Mouse (Mus musculus) kidney, embryonic 14.5 days (tissue): ENCODE measurements around the gene 2010111I01Rik. TPM values are rescaled to one million over a fixed set of nuclear protein-coding genes. Genes with fewer than 3 reads are reported as not detected.
"Not testable (repeated sequence)": the region's sequence is repeated elsewhere in the genome, so short reads cannot be mapped to it uniquely, and the experiment has no call there.

ENCODE experiments used
- ATAC-seq: fragments of 200-750 bp; cut with Nextera tagmentation; 2 replicates; pipeline ENCODE4 v1.8.0; 2017; ENCODE audit warnings: moderate number of reproducible peaks, mild to moderate bottlenecking, moderate TSS enrichment, moderate library complexity; ENCODE audit not compliant: low FRiP score, low TSS enrichment
- H3K27ac ChIP-seq: fragments of 300-500 bp; sonication (generic); 2 replicates; pipeline ENCODE4 v1.5.1; 2014; ENCODE audit warnings: low read depth, mild to moderate bottlenecking, low read length, moderate library complexity, mixed read lengths
- H3K27me3 ChIP-seq: fragments of 300-500 bp; sonication (generic); 2 replicates; pipeline ENCODE4 v1.6.1; 2014; ENCODE audit warnings: mild to moderate bottlenecking, low read length; ENCODE audit not compliant: control insufficient read depth, insufficient read depth
- H3K36me3 ChIP-seq: fragments of 300-500 bp; sonication (generic); 2 replicates; pipeline ENCODE4 v1.6.1; 2014; ENCODE audit warnings: low read length, mixed read lengths; ENCODE audit not compliant: control insufficient read depth, insufficient read depth
- H3K4me1 ChIP-seq: fragments of 300-500 bp; sonication (generic); 2 replicates; pipeline ENCODE4 v1.6.1; 2014; ENCODE audit warnings: low read length, mixed read lengths; ENCODE audit not compliant: control insufficient read depth, insufficient read depth
- H3K4me2 ChIP-seq: fragments of 300-500 bp; sonication (generic); replicated peaks from 2 replicates; pipeline ENCODE4 v1.6.1; 2014; ENCODE audit warnings: low read depth, mild to moderate bottlenecking, low read length
- H3K4me3 ChIP-seq: fragments of 300-500 bp; sonication (generic); 2 replicates; pipeline ENCODE4 v1.5.1; 2014; ENCODE audit warnings: mild to moderate bottlenecking, low read length
- H3K9ac ChIP-seq: fragments of 300-500 bp; sonication (generic); 2 replicates; pipeline ENCODE4 v1.6.1; 2014; ENCODE audit warnings: low read depth, mild to moderate bottlenecking, low read length, moderate library complexity
- H3K9me3 ChIP-seq: fragments of 300-500 bp; sonication (generic); 2 replicates; pipeline ENCODE4 v1.6.1; 2016; ENCODE audit warnings: low read length; ENCODE audit not compliant: control insufficient read depth
- WGBS: fragments of 180-500 bp; shearing (Covaris S2); extraction: QIAGEN DNeasy Blood & Tissue Kit; methylation state at CpG from one replicate; pipeline ENCODE4 v1.1.7; 2014; 5-methylcytosine and 5-hydroxymethylcytosine counted together
- polyA plus RNA-seq: library from polyadenylated mRNA; unstranded; fragments of >200 nt; fragmentation: Nextera tagmentation; extraction: Ambion mirVana; gene quantifications from 2 replicates; pipeline ENCODE4 v1.2.1, GENCODE M21; 2014

Gene 2010111I01Rik
- 132 and 153 TPM in 2 replicates for polyA plus RNA-seq

DNA sequence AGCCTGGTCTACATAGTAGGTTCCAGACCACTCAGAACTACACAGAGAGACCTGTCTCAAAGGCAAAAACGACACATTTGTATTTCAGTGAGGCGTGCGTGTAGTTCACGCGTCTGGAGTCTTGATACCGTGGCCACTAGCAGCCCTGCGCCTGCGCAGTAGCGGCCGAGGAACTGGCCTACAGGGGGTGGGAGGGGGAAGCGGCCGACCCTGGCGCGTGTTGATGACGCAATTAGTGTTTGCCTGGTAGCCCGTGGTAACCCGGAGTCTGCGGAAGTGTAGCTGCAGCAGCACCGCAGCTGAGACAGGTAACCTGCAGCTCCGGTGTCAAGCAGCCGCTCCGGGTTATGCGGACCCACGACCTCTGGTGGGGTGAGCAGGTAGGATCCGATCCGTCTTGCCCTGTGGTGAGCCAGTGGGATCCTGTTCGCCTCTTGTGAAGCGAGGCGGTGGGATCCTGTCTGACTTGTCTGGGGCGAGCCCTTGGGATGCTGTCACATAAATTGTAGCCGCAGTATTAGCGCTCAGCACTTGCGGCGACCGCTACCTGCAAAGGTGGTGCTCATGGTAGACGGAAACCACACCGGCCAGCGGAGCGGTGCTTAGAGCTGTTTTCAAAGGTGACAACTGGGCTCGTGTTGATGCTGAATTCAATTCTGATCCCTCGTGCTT lies at the start of gene 2010111I01Rik:
Gene 2010111I01Rik, plus strand, starts transcription at position 254 of the 672 bp plus-strand sequence.
- Histone ChIP-seq H3K9me3 (no peaks in the 10 kb centered on the region), H3K4me1 (no peaks in the 10 kb centered on the region), H3K4me3 (peak within 1 kb of the TSS; percentile 63), H3K27ac (no peak within 1 kb of the TSS), H3K27me3 (no peaks in the 10 kb centered on the region), H3K9ac (peak within 1 kb of the TSS; percentile 57), H3K4me2 (peak within 1 kb of the TSS; percentile 63), H3K36me3 (no peaks in the 10 kb centered on the region)
- WGBS = 2% methylated on average over 41 of the region's 41 CpGs
- peak; percentile 96 for ATAC-seq

DNA sequence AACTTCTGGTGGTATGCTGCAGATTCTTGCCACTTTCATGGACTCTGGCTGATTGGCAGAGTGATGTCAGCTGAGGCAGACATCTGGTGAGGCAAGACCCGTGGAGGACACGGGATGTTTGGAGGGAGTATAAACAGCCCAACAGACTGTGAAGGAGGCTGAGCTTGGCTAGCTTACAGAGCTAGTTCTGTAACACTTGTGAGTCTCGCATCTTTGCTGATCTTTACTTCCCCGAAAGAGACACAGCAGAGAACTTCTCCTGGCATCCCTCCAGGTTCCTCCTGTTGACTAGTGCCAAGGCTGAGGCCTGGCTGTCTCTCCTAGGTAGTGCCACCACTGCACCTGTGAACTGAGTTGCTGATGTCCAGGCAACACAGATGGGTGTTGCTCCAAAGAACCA lies 48.0 kb upstream of the 2010111I01Rik start:
- no peak for ATAC-seq
- 68% methylated on average over 4 of the region's 4 CpGs for WGBS
- H3K27ac ChIP-seq = no peak overlapping the region
- no peaks in the 10 kb centered on the region for H3K27me3 ChIP-seq
- H3K4me1 ChIP-seq = no peaks in the 10 kb centered on the region
- H3K9ac ChIP-seq = no peak overlapping the region
- no peaks in the 10 kb centered on the region for H3K36me3 ChIP-seq
- H3K9me3 ChIP-seq = no peaks in the 10 kb centered on the region
- no peak overlapping the region for H3K4me3 ChIP-seq
- H3K4me2 ChIP-seq = no peak overlapping the region

DNA sequence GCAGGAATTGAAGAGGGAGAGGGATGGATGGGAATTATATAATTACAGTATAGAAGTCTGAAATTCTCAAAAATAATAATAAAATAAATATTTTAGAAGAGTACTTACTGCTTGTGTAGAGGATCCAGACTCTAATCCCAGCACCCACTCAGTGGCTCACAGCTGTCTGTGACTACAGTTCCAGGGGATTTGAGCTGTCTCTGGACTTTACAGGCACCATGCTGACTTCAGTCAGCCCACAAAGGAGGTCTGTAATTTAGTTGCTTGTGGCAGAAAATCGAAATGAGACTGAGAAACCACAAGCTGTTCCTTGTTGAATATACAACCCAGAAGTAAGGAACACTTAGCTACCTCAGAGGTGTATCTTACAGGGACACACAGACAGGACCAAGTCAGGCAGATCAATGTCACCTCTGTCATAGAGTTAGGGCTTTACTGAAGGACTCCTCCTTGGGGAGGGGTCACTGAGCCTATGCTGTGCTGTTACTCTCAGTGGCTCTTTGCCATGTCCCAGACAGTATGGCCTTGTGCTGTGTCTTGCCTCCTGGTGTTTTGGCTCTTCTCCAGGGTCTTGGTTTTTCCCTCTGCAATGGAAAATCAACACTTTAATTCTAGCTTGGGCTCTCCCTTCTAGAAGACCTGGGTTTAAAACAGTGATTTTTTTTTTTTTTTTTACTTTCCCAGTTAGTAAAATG lies 47.1 kb upstream of the 2010111I01Rik start:
- Histone ChIP-seq H3K9ac (no peak overlapping the region), H3K4me1 (no peaks in the 10 kb centered on the region), H3K9me3 (no peaks in the 10 kb centered on the region), H3K27me3 (no peaks in the 10 kb centered on the region), H3K4me2 (no peak overlapping the region), H3K36me3 (no peaks in the 10 kb centered on the region), H3K4me3 (no peak overlapping the region), H3K27ac (no peak overlapping the region)
- ATAC-seq = no peak
- WGBS = 65% methylated on average over 1 of the region's 1 CpGs

DNA sequence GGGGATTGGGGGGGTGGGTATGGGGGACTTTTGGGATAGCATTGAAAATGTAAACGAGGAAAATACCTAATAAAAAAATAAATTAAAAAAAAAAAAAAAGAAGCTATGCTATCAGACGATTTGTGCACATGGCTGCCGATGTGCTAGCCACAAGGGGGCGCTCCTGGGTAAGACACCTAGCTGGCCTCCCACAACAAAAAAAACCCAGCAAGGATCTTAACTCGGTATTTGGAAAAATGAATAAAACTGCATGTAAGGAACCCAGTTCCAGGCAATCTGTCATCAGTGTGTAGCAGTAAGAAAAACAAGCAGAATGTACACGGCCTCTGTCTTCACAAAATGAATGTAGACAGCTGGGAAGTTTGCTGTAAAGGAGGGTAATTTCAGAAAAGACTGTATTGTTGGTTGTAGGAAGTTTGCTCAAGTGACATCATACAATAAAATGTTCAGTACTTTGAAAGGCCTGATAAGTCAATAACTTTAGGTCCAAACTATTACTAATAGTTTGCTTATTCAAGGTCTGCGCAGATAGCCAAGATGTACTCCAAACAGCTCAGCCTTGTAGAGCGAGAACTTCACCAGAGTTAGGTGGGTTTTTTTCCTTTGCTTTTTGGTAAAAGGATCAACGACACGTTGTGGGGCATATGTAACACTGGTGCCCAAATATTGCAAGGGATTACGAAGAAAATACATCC lies 44.9 kb upstream of the 2010111I01Rik start:
- no peaks in the 10 kb centered on the region for H3K27me3 ChIP-seq
- no peak for ATAC-seq
- H3K9ac ChIP-seq = no peak overlapping the region
- WGBS = 40% methylated on average over 10 of the region's 11 CpGs
- H3K9me3 ChIP-seq = no peaks in the 10 kb centered on the region
- no peaks in the 10 kb centered on the region for H3K4me1 ChIP-seq
- no peak overlapping the region for H3K27ac ChIP-seq
- no peaks in the 10 kb centered on the region for H3K36me3 ChIP-seq
- H3K4me2 ChIP-seq = no peak overlapping the region
- H3K4me3 ChIP-seq = no peak overlapping the region

DNA sequence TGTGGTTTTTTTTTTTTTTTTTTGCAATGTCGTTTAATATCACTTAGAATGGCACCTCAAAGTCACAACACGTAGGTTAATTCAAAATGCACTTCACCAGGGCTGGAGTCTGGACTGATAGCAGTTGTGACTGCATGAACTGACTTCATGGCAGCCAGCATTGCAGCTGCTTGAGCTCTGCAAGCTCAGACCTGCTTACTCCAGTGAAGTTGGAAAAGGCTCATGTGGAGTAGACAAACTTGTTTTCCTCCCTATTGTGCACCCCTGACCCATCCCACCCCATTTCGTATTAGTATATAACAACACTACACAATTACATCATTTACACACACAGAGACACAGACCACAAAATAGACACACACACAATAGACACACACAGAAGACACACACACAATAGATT lies 42.0 kb upstream of the 2010111I01Rik start:
- Histone ChIP-seq H3K4me1 (no peaks in the 10 kb centered on the region), H3K9me3 (no peaks in the 10 kb centered on the region), H3K36me3 (no peaks in the 10 kb centered on the region), H3K4me2 (no peak overlapping the region), H3K27me3 (no peaks in the 10 kb centered on the region), H3K27ac (no peak overlapping the region), H3K4me3 (no peak overlapping the region), H3K9ac (no peak overlapping the region)
- no peak for ATAC-seq
- WGBS = 77% methylated on average over 3 of the region's 3 CpGs

DNA sequence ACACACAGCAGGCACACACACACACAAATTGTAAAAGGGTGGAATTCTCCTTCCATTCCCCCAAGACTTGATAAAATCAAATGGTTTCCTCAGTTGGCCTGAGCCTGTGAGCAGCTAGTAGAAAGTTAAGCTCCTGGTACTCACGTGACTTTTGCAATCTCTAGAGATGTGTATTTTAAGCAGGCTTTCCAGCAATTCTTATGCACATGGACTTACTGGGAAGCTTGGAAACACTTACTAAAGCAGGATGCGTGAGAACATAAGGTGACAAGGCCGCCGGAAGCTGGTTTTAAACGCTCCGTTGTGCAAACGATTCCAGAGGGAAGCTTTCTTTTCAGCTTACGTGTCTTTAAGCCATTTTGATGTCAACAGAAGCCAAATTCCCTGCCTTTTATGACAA lies 41.5 kb upstream of the 2010111I01Rik start:
- Histone ChIP-seq H3K4me2 (no peak overlapping the region), H3K9ac (no peak overlapping the region), H3K27me3 (no peaks in the 10 kb centered on the region), H3K4me1 (no peaks in the 10 kb centered on the region), H3K4me3 (no peak overlapping the region), H3K9me3 (no peaks in the 10 kb centered on the region), H3K27ac (no peak overlapping the region), H3K36me3 (no peaks in the 10 kb centered on the region)
- WGBS = 68% methylated on average over 8 of the region's 8 CpGs
- ATAC-seq = no peak

DNA sequence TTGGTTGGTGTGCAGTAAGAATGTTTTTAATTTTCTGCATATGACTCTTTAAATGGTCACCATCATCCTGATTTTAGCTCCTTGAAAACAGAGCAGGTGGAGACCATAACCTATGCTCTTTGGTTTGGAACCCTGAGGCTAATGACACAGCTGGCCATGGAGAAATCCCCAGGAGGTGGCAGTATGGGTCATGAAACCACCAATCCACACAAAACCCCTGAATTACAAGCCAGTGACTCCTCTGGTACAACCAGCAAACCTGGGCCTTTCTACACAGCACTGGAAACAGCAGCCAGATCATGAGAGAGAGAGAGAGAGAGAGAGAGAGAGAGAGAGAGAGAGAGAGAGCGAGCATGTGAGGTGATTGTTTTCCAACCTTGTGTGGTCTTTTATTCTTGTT lies 38.2 kb upstream of the 2010111I01Rik start:
- H3K9ac ChIP-seq = no peak overlapping the region
- no peak overlapping the region for H3K4me3 ChIP-seq
- H3K36me3 ChIP-seq = no peaks in the 10 kb centered on the region
- H3K9me3 ChIP-seq = no peaks in the 10 kb centered on the region
- ATAC-seq = peak; percentile 61; the same call in 1 of the 2 replicates
- H3K4me1 ChIP-seq = no peaks in the 10 kb centered on the region
- 50% methylated on average over 1 of the region's 1 CpGs for WGBS
- H3K27ac ChIP-seq = no peak overlapping the region
- no peak overlapping the region for H3K4me2 ChIP-seq
- H3K27me3 ChIP-seq = no peaks in the 10 kb centered on the region

DNA sequence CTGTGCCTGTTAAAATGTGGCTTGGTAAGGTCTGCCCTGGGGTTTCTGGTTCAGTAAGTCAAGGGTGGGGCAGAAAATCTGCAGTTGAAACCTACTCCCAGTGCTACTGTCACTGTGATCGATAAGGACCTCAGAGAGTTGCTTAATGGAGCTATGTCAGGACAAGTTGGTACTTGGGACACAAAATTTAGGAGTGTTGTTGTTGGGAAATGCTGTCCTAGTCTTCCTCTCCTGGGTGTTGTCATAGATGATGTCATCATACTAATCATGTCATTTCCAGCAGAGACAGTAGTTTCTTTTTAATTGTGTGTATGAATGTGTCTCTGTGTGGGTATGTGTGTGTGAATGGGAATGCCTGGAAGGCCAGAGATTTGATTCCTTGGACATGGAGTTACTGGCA lies 37.2 kb upstream of the 2010111I01Rik start:
- 77% methylated on average over 1 of the region's 1 CpGs for WGBS
- H3K4me1 ChIP-seq = no peaks in the 10 kb centered on the region
- no peak overlapping the region for H3K27ac ChIP-seq
- no peaks in the 10 kb centered on the region for H3K36me3 ChIP-seq
- ATAC-seq = no peak
- H3K9ac ChIP-seq = no peak overlapping the region
- H3K4me3 ChIP-seq = no peak overlapping the region
- no peaks in the 10 kb centered on the region for H3K9me3 ChIP-seq
- no peaks in the 10 kb centered on the region for H3K27me3 ChIP-seq
- no peak overlapping the region for H3K4me2 ChIP-seq

DNA sequence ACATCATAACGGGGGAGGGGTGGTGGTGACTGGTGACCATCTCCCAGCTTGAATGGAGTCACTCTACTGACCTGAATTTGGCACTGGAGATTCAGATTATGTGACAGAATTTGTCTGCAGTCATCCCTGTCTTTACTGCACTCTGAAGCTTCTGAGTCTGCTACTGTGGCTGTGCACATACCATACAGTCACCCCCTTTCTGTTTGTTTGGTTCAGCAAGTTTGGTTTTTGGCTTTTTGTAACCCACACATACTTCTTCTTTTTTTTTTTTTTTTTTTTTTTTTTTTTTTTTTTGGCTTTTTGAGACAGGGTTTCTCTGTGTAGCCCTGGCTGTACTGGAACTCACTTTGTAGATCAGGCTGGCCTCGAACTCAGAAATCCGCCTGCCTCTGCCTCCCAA lies 35.5 kb upstream of the 2010111I01Rik start:
- H3K9ac ChIP-seq, ATAC-seq, H3K4me2 ChIP-seq, H3K27ac ChIP-seq, H3K4me1 ChIP-seq, H3K9me3 ChIP-seq, H3K4me3 ChIP-seq, H3K27me3 ChIP-seq, H3K36me3 ChIP-seq: not testable (repeated sequence)
- 100% methylated on average over 3 of the region's 3 CpGs for WGBS
